Mouse (Mus musculus): Measurements from ENCODE around the gene Amdhd2.

The Amdhd2 gene

DNA sequence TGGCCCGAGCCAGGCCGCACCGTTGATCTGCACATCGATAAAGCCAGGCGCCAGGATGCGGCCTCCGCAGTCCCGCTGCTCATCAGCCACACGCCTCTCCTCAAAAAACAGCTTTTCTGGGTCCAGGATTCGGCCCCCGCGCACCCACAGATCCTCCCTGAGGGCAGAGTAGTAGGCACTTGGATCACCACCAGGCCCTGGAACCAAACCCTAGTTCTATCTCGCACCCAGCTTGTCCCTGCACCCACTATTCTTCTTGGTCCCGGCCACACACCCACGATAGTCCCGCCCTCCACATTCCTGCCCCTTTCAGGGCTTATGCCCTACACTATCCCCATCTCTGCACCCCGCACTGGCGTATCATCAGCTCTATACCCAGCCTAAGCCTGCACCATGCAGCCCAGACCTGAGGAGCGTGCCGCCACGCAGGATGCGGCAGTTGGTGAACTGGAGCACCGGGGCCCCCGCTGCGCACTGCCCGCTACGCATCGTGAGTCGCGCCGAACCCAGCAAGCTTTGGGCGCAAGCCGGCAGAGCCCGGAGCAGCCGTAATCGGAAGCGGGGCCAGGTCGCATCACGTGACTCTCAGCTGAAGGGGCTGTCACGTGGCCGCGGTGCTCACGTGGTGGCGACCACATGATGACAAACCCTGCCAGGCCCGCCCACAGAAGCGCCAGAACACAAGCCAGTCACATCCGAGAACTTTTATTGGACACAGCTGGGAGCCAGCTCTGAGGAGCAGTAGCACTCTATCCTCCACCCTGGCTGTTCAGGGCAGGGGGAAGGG lies at the start of gene Amdhd2:
Gene Amdhd2 (minus strand): TSS at position 591 of the 787 bp plus-strand sequence.
- DNase-seq (ENCODE audit: low spot score in 2 of 2) = peak; percentile 99

DNA sequence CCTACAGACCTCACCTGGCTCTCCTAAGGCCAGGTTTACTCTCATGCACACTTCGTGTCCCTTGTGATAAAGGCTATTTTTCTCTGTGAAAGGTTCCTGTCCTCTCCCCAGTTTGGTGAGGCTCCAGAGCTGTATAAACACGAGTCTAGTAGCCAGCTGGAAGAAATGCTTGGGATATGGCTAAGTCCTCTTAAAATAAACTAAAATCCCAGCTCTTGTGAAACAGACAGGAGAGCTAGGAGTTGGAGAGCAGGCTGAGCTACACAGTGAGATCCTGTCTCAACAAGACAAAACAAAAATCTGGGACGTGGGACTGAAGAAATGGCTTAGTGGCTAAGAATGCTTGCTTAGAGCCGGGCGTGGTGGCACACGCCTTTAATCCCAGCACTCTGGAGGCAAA lies 49.6 kb upstream of the Amdhd2 start:
- DNase-seq (ENCODE audit: low spot score in 2 of 2) = no peak

DNA sequence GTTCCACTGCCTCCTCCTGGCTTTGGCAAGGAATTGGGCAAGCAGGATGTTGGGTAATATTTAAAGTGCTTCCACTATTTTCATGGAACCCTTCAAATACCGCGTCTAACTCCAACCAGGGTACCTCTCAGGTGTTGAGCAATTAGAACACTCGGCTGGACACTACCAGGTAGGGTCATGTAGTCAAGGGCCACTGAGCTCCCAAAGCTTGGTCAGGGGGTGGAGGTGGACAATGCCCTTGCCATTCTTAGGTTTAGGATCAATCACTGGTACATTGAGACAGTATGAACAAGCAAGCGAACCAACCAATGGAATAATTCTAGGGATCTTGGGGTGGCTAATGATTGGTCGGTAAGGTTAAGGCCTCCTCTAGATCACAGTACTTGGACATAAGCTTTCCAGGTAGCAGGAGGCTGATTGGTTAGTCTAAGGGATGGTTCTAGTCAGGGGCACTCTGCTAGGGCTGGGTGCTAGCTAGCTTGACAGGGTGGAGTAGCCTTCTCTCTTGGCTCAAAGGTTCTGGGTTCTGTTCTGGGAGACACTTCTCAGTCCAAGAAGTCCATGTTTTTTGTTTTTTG lies 49.0 kb upstream of the Amdhd2 start:
- no peak for DNase-seq (ENCODE audit: low spot score in 2 of 2)

DNA sequence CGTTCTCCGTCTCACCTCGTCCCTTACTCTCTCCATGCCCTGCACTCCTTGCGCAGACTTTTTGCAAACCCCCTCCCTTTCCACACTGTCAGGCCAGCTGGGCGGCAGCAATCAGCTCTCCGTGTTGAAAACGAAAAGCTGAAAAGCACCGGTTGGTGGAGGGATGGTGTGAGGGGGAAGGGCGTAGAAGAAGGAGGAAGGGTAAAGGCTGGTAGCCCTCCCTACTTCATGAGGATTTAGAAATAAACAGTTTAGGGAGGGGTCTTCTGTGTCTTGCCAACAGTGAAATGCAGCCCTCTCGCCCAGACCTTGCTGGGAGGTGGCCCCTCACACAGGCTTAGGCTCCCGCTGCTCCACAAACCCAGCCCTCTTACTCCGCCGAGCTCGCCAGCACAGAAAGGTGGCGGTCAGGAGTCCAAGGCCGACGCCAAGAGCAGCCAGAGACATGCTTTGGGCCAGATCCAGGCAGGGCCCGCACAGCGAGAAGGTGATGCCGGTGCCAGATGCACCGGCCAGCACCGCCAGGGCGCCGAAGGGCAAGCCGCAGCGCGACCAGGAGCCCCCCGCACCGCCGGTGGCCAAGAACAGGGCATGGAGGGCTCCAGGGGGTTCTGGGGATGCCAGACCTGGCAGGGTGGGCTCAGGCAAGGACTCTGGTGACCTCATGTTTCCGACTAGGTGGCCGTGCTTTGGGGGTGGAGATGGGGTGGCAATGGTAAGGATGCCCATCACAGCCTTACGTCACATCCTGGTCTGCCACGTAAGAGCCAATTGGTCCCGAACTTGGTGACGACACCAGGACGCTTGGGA lies 48.3 kb upstream of the Amdhd2 start:
- DNase-seq (ENCODE audit: low spot score in 2 of 2) = peak; percentile 93 to 95

DNA sequence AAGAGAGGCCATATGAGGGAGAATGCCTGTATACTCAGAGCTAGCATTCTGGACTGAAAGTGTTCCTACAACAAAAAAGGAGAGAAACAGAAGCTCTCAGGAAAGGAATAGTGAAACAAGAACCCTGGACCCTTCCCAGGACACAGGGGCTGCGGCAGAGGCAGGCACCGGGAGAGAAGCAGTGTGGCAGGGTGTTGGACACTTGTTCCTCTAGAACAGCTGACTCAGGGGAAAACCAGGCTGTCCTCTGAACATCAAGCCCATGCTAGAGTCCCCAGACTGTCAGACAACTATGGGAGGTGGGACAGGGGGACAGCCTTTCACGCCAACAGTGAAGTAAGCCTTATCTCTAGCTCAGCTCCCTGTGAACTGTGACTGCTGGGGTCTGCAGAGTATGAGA lies 47.0 kb upstream of the Amdhd2 start:
- no peak for DNase-seq (ENCODE audit: low spot score in 2 of 2)

DNA sequence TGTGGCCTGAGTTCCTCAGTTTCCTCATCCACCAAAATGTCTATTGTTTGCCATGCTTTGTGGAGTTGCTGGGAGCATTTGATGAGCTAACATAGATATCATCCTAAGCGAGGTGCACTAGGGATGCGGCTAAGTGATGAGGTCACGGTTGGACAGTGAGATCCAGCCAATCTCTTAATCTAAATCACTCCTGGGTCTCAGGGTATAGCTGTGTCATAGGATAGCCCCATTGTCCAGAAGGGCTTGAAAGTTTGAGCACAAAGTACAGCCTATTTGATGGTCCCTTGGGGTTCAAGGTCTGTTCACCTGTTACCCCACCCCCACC lies 46.3 kb upstream of the Amdhd2 start:
- no peak for DNase-seq (ENCODE audit: low spot score in 2 of 2)

DNA sequence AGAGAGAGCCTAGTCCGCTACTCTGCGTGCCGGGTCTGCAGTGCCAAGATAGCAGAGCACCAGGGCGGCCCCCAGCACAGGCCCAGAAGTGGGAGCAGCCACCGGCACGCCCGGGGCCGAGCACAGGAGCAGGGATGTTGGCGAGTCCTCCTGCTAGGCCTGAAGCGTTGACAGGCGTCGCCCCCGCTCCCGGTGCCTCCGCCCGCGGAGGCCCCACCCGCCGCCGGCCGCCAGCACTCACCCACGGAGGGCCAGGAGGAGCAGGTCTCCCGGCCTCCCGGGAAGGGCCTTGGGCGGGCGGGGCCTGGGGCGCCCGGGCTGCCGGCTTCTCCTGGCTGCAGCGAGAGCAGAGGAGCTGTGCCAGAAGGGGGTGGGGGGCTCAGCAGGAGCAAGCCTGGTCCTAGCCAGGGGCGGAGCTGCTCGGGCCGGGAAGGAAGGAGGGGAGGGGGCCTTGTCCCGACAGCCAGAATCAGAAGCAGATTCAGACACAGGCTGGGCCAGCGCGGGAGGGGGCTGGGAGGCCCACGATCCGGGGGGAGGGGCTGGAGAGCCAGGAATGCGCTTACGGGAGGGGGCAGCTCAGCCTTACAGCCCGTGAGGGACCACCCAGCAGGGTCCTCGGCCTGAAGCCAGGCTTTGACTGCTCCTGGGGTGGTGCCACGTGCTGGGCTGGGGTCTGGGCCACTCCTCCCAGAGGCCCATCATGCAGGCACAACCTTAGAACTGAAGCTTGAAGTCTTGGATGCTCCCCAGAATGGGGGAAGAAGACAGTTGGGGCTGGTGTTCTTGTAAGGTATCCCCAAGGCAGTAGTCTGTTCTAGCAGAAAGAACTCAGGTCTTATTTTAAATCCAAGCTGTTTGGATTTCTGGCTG lies 45.7 kb upstream of the Amdhd2 start, which contains the start of gene Ntn3:
Gene Ntn3 (minus strand): TSS at position 489 of the 873 bp plus-strand sequence.
- DNase-seq (ENCODE audit: low spot score in 2 of 2) = peak; percentile 75 to 80

DNA sequence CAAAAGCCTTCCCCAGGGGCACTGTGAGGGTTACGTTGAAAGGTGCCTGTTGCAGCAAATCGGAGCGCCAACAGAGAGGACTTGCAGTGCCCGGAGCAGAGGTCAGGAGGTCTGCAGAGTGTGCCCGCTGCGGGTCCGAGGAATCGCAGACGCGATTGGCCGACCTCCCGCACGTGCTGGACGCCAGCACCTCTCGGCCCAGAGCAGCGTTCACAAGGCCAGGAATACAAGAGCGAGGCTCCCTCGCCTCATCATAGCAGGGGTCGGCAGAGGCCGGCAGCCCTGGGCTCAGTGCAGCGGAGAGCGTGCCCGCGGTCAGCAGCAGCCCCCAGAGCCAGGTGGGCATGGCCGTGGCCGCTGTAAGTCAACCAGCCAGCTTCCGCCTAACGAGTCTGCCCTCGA lies 45.1 kb upstream of the Amdhd2 start:
- DNase-seq (ENCODE audit: low spot score in 2 of 2) = peak in 1 of 2 experiments; percentile 40

DNA sequence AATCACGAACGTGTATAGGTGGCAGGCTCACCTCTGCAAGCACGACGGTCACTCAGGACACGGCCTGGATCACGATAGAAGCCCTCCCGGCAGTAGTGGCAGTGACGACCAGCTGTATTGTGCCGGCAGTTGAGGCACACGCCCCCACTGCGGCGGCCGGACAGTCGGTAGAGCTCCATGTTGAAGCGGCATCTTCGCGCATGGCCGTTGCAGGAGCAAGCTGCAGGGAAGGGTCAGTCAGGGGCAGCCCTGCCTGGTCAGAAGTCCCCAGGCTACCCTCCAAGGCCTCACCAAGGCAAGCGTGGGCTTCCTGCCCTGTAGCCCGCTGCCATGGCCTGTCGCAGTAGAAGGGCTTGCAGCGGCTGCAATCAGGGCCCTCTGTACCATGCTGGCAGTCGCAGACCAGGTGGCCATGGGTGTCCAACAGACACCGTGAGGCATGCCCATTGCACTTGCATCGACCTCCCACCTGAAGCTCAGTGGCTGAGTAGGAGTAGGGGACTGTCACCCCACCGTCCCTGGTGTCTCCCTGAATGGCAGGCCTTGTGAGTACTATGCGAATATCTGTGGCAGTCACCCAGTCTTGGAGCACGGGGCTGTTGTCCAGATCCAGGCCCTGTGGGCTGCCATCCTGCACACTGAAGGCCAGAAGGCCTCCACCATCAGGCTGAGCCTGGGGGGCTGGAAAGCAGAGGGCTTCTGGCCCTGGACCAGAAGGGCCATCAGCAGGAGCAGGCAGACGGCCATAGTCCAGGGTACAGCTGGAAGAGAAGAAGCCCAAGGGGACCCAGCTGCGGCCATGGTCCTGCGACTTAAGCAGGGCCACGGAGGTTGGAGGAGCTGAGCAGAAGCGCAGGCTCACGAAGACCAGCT lies 44.4 kb upstream of the Amdhd2 start:
- DNase-seq (ENCODE audit: low spot score in 2 of 2) = peak; percentile 38 to 61

DNA sequence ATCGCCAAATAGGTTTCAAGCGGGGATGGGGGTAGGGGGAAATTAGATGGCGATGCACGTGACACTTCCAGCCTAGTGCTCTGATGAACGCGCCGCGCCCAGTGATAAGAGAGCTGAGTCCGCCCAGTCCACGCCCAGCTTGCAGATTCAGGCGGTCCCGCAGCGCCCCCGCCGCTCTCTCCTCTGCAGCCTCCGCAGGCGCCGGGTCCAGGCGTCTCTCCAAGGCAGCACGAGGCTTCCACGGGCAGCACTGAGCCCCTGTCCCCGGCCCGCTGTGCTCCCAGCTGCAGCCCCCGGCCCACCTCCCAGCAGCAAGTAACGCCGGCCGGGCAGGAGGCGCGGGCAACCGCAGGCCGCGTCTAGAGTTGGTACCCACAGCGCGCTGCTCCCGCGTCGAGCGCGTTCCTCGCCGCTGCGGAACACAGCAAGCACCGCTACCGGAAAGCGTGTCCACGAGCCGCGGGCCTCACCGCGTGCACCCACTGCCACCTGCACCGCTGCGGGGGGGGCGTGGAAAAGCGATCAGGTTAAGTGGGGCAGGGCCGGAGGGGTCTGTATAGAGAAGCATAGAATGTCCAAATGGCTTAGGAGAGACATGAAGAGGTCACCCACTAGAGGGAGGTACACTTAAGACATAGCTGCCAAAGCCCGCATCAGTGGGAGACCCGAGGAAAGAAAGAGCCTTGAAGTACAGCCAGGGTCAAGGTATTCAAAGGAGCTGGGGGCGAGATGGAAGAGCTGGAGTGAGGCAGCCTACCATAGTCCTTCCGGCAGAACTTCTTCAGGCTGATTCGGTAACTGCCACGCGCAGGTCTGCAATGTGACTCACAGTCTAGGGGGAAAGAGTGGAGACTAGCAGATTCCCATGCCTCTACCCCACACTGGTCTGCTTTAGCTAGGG lies 43.1 kb upstream of the Amdhd2 start:
- DNase-seq (ENCODE audit: low spot score in 2 of 2) = peak; percentile 89 to 91

DNA sequence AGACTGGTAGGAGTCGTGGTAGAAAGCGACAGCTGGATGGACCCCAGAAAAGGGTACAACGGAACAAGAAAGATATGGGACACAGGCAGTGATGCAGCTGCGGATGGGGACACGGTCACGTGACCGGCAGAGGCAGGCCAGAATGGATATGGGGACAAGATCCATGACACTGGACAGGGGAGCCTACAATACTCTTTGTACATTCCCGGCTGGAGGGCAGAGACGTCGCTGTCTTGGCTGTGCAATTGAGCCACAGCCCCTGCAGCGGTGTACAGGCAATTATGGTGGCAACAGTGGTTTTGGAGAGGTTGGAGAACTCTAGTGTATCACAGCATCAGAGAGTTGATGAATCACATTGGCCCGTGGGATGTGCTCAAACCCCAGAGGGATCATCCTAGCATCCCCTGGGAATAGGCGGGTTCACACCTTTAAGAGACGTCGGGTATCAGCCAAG lies 42.4 kb upstream of the Amdhd2 start:
- DNase-seq (ENCODE audit: low spot score in 2 of 2) = no peak

DNA sequence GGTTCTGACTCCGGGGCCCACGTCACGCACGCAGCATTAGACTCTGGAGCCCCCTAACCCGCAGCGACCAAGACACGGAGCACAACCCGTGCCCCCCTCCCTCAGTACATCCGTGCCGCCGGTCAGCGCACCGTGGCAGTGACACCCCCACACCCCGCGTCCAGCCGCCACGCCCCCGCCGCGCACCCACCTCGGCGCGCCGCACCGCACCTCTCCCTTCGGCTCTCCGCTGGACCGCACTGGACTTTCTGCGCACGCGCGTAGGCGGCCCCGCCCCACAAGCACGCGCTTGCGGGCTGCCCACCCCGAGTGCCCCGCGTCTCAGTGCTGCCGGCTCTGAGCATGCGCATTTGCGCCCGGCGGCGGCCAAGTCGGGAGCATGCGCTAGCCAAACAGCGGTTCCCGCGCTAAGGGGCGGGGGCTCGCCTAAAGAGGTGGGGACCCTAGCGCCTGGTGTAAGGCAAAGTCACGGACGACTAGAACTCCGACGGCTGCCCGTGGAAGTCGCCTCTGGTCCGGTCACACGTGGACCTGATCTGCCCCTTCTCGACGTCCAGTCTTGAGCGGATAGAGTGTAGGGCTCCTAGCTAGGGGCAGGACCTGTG lies 41.8 kb upstream of the Amdhd2 start, which contains the start of gene Tbc1d24:
Gene Tbc1d24 (minus strand): TSS at position 279 of the 605 bp plus-strand sequence.
- DNase-seq (ENCODE audit: low spot score in 2 of 2) = peak; percentile 97

DNA sequence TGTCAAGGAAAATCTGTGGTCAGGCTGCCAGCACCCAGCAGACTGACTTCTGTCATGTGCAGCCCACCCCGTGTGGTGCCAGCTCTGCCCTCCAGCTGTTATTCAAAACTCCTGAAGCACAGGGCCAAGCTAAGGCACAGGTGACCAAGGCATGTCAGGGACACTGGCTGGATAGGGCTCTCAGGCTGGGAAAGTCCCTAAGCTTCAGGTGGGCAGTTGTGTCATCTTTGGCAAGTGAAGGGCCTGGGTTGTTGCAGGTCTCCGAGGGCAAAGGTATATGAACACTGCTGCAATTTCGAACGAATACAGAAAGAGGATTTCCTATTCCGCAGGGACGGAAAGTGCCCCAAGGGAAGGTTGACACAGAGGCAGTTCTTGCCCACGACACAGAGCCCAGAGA lies 41.3 kb upstream of the Amdhd2 start:
- DNase-seq (ENCODE audit: low spot score in 2 of 2) = peak in 1 of 2 experiments; percentile 34

DNA sequence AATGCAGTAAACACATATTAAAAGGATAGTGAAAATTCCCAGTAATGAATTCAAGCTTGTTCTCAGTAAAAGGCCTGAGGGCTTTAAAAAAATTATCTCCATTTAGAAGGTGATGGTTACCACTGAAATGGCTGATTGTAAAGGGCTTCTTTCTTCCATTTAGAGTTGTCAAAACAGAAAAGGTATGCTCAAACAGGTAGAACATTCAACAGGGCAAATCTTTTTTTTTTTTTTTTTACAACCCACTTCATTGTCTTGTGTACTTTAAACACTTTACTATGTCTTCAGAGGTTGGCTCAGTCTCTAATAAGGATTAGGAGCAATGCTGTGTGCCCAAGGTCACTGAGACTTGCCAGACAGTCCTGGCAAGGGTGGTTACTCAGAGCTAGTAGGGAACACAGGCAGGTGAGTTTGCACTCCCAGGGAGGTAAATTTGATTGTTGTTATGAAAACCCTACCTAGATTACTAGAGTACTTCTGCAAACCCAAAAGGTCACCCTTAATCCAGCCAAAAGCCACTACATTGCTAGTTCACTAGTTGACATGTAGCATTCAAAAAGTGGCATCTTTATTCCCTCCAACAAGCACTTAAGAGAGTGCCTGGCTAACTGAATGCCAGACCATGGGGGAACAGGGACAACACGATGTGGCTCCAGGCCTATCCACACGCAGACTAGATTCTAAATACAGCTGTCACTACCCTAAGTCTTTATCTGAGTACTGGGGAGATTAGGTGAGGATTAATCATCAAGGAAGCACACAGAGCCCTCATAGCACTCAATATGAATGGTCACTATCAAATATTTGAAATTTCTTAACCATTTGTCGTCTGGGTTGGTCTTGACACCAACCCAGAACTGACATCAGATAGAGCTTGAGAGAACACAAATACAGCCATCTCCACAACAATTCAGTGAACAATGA lies 40.3 kb upstream of the Amdhd2 start:
- no peak for DNase-seq (ENCODE audit: low spot score in 2 of 2)

DNA sequence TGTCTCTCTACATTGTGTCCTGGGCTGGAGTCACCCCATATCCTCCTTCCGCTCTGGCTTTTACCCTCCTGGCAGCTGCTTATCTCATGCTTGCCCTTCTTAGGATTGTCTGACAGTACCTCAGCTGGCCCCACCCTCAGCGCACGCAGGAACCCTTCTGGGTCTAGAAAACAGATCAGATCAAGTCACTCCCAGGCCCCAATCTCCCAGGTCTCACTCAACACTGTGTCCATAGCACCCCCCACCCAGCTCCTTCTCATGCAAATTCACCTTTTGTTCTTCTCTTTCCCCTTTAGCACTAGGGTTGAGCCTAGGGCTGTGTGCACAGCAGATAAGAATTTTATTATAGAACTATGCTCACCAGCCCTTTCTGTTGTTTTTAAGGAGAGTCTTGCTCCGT lies 39.5 kb upstream of the Amdhd2 start:
- DNase-seq (ENCODE audit: low spot score in 2 of 2) = no peak

DNA sequence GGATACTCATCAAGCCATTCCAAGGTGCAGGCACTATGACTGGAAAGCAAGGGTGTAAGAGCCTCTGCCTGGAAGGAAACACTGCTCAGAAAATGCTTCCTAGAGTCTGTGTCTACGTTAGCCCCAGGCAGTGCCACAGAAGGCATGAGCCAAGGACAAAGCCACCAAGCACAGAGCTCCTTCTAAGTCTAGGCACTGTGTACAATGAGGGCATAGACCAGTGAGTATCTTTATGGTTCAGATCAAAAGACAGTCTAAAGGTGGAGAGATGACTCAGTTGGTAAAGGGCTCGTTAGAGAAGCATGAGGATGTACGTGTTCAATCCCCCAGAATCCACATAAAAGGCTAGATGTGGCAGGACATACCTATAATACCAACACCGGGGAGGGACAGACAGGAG lies 37.5 kb upstream of the Amdhd2 start:
- DNase-seq (ENCODE audit: low spot score in 2 of 2) = no peak

DNA sequence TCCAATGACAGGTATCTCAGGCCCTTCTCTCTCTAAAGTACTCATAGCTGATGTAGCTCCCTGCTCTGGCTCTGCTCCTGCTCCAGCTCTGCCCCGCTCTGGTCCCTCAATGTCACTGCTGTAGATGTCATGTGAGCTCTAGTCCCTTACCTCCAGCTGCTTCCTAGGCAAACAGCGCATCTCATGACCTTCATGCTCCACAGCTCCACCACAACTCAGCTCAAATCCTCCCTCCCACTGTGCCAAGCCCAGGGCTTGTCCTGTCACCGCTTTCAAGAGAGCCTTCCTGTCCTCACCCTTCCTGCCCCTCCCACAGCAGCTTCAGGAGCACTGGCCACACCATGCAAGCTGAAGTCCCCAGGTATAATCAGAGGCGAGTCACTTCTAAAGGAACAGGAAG lies 36.2 kb upstream of the Amdhd2 start:
- DNase-seq (ENCODE audit: low spot score in 2 of 2) = no peak

DNA sequence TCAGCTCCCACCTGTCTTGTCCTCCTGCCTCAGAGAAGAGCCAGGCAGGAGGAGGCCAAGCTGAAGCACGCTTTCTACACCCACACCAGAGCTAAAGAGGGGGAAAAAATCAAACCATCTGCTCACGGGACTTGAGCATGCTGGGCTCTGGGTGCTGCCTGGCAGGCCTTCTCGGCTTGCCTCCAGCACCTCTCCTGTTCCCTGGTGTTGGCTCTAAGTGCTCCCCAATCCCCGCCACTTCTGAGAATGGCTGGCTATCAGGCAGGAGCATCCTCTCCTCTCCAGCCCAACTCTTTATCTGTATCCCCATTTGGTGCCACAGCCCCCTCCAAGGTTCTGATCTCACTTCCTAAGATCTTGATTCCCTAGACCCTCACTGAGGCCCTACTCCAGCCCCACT lies 35.7 kb upstream of the Amdhd2 start:
- peak; percentile 69 to 86 for DNase-seq (ENCODE audit: low spot score in 2 of 2)
